Mouse (Mus musculus) G1E (cell line): Measurements from ENCODE around the gene Zfp385a.

Source experiments
- CTCF ChIP-seq: IDR thresholded peaks from 2 replicates; pipeline ENCODE4 v1.5.1; 2012; ENCODE audit warnings: low read depth, low read length, inconsistent platforms, mixed read lengths
- GATA1 ChIP-seq: IDR thresholded peaks from 2 replicates; pipeline ENCODE4 v1.6.1; 2012; ENCODE audit warnings: borderline replicate concordance, low read length, inconsistent platforms, mixed read lengths
- POLR2AphosphoS5 ChIP-seq: IDR thresholded peaks from 2 replicates; pipeline ENCODE4 v1.6.1; 2012; ENCODE audit warnings: low read depth, low read length, inconsistent platforms; ENCODE audit not compliant: insufficient replicate concordance

GRCm38 (mm10) chr15:103272419-103273279, 67.2 kb downstream of the Zfp385a start, which contains the start of gene Copz1:
- TF ChIP-seq CTCF, result no peak
- no peak for TF ChIP-seq POLR2AphosphoS5
- TF ChIP-seq GATA1, result no peak
